Mouse (Mus musculus): ENCODE measurements around the gene Ugt1a5.
"Not testable (repeated sequence)": the region's sequence is repeated elsewhere in the genome, so short reads cannot be mapped to it uniquely, and the experiment has no call there.

Gene Ugt1a5

DNA sequence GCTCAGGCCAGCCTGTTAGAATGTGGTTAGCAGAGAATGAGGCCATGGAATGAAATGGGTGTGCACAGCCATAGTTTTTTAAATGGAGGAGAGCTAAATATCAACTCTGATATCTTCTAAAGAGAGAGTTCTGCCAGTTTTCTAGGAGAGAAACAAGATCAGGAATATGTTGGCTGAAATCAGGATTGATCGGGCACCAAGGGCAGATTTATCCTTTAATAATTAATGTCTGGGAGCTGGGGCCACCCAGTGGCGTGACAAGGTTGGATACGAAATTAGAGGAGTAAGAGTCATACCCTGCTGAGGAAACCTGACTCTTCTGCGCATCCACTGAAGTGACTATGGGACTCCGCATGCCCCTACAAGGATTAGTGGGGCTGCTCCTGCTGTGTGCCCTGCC is at the start of gene Ugt1a5:
TSS of gene Ugt1a5 (plus strand) at position 302 of the 400 bp plus-strand sequence.
- DNase-seq (ENCODE audit: low read depth), result no peak

DNA sequence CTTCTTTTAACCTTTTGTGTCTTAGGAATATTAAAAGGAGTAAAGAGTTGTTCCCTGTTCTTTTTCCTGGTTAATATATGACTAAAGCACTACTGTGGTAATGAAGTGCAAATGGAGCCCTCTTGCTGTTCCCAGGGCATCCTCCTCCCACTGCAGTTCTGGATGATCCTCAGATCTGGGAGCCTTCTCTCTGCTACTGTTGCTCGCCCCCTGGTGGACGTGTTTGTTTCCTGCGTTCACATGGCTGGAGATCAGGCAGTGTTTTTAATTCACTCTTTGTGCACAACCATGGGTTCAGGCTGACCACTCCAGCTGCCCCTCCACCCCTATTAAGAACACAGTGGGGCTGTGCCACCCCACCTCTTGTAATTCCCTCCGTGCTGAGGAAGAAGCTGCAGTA is 45.3 kb upstream of the Ugt1a5 start:
- peak; percentile 43 for DNase-seq (ENCODE audit: low read depth)

DNA sequence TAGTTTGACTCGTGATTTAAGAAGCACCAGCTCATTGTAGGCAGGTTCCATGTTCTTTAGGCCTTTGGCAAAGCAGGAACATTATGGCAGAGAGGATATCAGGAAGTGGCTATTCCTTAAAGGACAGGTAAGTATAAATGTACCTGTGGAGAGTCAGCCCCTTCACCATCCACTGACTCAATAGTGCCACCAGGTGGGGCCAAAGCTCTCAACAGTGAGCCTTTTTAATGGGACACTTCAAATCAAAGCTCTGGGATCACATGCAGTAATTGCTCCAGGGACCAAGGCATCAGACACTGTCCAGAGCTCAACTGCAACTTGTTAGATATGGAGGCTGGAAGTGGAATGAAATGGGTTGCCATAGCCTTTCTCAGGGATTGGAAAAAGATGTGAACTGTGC is 44.3 kb upstream of the Ugt1a5 start:
- peak; percentile 64 for DNase-seq (ENCODE audit: low read depth)

DNA sequence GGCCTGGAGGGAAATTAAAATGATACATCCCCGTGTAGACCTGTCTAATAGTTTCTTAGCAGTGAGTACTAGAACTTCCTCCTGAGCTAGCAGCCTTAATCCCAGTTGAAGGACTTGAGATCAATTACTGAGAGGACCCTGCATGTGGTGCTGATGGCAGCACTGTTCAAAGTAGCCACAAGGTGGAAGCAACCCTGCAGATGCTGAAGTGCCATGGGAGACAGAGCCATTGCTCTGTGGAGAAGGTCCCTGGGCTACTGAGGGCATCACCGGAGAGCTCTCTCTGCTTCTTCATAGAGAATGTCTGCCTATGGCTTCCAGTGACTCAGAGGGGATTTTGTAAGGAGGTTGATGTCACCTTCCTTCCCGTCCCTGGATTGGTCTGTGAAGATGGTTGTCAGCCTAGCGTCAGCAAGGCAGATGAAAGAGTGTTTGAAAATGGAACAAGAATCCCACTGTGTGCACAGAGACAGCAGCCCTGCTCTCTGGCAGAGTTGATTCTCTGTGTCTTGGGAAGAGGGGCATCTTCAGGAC is 39.9 kb upstream of the Ugt1a5 start:
- DNase-seq (ENCODE audit: low read depth), result not testable (repeated sequence)

DNA sequence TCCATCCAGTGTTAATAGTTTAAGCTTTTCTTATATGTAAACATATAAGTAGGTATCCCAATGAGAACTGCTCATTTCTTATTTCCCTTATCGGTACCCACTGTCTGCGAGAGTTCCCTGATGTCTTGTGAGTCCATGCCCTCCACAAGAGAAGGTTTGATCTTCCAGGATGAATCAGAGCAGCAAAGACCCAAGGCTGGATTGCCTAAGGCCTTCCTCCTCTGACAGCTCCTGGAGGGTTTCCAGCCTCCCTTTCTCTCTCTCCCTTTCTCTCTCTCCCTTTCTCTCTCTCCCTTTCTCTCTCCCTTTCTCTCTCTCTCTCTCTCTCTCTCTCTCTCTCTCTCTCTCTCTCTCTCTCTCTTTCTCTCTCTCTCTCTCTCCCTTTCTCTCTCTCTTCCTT is 36.7 kb upstream of the Ugt1a5 start:
- peak; percentile 72 for DNase-seq (ENCODE audit: low read depth)

DNA sequence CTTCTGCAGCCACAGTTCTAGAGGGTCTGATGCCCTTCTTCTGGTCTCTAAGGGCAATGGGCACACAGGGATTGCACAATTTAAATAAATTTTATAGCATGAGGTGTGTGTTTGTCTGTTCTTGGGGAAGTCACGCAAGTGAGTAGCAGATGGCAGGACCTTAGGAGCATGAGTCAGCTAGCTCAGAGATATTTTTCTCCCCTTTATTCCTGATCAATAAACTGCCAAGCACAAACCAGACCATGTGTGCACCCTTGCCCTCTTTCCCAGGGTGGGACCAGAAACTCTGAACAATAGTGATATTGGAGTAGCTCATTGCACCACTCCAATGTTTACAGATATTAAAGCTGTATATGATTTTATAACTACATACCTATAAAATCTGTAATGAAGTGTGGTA is 35.6 kb upstream of the Ugt1a5 start:
- DNase-seq (ENCODE audit: low read depth), result not testable (repeated sequence)

DNA sequence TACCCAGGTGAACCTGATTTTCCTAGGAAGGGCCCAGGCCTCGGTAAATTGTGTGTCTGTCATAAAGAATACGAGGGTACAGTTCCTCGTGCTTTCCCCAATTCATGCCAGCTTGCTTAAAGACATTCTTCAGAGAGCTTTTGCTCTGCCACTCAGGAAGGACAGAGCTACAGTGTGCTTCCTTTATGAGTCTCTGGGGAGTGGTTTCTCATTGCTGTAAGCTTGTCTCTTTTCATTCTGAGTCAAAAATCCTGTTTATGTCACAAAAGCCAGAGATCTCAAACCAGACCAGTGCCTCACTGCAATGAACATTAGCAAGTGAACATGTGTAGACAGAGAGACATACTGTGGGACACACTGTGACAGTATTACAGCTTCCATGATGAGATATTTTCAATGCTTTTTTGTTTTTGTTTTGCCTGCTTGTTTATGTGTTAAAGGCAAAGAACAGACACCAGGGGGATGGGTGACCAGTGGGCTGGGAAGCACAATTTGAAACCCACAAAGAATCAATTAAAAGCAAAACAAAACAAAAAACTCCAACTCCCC is 31.8 kb upstream of the Ugt1a5 start:
- peak; percentile 37 for DNase-seq (ENCODE audit: low read depth)

DNA sequence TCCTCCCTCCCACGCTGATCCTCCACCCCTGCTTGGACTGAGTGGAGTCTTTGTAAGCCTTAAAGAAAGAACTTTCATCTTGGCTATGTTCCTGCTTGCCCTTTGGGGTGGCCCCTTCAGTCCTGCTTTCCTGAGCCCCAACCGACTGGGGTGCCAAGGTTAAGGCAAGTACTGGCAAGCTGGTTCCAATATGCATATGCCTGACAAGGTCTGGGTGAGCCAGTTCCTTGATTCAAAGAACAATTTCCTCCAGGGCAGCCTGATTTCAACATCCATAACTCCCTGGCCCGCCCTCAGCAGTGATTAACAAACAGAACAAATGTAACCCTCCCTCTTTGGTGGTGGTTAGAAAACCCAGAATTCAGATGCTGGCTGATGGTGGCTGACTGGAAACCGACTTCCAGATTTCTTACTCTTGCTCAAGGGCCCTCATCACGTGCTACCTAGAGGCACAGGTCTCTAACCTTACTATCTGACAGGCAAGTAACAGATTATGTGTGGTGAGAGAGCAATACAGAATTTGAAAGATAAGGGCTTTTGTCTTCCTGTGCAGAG is 31.3 kb upstream of the Ugt1a5 start, which contains the start of gene Ugt1a6a:
TSS of gene Ugt1a6a (plus strand) at position 353 of the 555 bp plus-strand sequence.
- DNase-seq (ENCODE audit: low read depth), result peak; percentile 90

DNA sequence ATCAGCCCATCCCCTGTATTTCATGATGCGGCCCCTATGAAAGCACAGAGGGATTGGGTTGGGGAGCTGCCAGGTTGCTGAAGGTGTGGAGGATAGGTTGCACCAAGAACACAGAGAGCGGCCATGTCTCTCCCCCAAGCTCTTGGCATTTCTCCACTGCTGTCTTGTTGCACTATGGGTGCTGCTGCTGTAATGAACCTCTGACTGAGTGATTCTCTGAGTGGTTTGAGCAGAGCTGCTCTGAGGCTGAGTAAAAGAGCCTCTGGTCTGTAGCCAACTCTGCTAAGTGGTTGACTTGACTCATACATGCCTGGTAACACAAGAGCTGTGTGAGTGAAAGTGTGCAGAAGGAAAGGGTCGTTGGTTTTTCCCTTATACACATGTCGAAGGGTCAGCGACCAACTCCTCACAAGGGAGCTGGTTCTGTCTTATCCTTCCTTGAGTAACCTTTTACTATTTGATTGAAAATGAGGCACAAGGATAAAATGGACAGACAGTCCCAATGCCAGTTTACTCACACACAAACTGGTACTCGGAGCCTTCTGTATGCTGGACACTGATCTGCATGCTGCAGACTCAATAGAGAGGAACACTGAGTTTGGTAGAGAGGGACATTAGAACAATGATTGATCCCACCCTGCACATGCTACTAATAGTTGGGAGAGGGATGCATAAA is 30.4 kb upstream of the Ugt1a5 start:
- peak; percentile 86 for DNase-seq (ENCODE audit: low read depth)

DNA sequence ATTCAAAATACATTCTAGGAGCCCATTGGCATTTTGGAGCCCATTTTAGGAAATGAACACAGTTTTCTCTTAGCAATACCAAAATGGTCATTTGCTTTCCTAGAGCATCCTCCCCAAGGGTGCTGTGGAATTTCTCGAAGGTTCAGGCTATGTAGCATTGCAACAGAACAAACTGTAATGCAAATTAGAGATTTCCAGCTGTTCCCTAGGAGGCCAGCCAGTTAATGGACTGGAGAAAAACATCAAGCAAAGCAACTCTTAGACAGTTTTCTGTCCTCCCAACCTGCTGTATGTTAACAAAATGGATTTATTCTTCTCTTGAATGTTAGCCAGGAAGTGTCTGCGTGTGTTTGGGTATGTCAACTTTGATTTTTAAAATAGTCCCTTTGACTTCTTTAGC is 29.2 kb upstream of the Ugt1a5 start:
- peak; percentile 73 for DNase-seq (ENCODE audit: low read depth)

DNA sequence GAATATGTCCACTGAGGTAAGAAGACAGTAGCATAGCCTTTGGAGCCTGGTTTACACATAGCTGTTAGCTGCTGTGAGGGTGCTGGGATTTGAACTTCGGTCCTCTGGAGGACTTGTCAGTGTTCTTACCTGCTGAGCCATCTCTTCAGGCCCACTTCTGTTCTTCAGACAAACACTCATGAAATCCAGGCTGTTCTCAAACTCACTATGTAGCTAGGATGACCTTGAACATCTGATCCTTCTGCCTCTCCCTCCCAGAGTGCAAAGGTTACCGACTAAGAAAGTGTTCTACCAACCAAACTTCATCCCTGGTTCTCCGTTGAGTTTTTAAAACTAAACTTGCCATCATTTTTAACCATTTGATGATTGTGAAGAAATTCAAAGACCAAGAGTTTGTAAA is 28.5 kb upstream of the Ugt1a5 start:
- DNase-seq (ENCODE audit: low read depth), result no peak

DNA sequence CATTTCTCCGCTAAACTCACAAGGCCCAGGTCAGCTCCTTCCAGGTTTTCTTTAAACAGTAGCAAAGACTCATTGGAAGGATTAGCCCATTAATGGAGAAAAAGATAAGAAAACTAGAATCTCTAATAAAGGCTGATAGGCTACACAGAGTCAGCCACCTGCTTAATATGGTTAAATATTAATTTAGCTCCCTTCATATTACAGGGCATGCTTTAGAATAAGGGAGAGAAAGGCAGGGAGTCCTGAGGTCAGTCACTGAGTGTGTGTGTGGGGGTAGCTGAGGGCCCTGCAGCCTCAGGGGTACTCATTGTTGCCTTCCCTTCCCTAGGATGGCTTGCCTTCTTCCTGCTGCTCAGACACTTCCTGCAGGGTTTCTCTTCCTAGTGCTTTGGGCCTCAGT is 27.7 kb upstream of the Ugt1a5 start:
- no peak for DNase-seq (ENCODE audit: low read depth)

DNA sequence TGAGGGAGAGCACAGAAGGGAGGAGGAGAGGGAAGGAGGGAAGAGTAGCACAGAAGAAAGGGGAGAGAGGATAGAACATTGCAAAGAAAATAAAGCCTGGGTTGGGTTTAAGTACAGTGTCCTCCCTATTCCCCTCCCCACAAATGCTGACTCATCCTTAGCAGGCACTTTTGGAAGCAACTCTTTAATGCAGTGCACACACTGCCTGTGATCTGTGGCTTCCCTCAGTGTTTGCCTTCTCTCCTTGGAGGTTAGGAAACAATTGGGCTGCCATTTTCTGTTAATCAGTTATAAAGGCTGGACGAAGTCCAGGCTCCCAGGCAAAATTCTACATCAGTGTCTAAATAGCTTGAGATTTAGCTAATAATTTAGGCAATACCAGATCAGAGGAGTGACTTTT is 25.3 kb upstream of the Ugt1a5 start:
- peak; percentile 84 for DNase-seq (ENCODE audit: low read depth)

DNA sequence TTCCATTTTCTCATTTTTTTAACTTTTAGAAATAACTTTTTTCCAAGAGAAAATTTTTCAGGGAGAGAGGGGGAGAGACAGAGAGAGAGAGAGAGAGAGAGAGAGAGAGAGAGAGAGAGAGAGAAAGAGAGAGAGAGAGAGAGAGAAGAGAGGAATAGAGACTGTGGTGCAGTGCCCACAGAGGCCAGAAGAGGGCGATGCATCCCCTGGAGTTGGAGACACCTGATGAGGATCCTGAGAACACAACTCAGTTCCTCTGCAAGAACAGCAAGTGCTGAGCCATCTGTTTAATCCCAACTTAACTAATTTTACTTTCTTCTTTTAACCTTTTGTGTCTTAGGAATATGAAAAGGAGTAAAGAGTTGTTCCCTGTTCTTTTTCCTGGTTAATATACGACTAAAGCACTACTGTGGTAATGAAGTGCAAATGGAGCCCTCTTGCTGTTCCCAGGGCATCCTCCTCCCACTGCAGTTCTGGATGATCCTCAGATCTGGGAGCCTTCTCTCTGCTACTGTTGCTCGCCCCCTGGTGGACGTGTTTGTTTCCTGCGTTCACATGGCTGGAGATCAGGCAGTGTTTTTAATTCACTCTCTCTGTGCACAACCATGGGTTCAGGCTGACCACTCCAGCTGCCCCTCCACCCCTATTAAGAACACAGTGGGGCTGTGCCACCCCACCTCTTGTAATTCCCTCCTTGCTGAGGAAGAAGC is 21.7 kb upstream of the Ugt1a5 start:
- peak; percentile 79 for DNase-seq (ENCODE audit: low read depth)

DNA sequence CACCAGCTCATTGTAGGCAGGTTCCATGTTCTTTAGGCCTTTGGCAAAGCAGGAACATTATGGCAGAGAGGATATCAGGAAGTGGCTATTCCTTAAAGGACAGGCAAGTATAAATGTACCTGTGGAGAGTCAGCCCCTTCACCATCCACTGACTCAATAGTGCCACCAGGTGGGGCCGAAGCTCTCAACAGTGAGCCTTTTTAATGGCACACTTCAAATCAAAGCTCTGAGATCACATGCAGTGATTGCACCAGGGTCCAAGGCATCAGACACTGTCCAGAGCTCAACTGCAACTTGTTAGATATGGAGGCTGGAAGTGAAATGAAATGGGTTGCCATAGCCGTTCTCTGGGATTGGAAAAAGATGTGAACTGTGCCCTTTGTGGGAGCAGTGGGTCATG is 20.5 kb upstream of the Ugt1a5 start:
- DNase-seq (ENCODE audit: low read depth), result peak; percentile 71

DNA sequence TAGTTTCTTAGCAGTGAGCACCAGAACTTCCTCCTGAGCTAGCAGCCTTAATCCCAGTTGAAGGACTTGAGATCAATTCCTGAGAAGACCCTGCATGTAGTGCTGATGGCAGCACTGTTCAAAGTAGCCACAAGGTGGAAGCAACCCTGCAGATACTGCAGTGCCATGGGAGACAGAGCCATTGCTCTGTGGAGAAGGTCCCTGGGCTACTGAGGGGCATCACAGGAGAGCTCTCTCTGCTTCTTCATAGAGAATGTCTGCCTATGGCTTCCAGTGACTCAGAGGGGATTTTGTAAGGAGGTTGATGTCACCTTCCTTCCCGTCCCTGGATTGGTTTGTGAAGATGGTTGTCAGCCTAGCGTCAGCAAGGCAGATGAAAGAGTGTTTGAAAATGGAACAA is 15.7 kb upstream of the Ugt1a5 start:
- peak; percentile 54 for DNase-seq (ENCODE audit: low read depth)

DNA sequence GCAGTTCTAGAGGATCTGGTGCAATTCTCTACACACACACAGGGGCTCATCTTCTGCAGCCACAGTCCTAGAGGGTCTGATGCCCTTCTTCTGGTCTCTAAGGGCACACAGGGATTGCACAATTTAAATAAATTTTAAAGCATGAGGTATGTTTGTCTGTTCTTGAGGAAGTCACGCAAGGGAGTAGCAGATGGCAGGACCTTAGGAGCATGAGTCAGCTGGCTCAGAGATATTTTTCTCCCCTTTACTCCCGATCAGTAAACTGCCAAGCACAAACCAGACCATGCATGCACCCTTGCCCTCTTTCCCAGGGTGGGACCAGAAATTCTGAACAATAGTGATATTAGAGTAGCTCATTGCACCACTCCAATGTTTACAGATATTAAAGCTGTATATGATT is 7.4 kb upstream of the Ugt1a5 start:
- DNase-seq (ENCODE audit: low read depth), result no peak

DNA sequence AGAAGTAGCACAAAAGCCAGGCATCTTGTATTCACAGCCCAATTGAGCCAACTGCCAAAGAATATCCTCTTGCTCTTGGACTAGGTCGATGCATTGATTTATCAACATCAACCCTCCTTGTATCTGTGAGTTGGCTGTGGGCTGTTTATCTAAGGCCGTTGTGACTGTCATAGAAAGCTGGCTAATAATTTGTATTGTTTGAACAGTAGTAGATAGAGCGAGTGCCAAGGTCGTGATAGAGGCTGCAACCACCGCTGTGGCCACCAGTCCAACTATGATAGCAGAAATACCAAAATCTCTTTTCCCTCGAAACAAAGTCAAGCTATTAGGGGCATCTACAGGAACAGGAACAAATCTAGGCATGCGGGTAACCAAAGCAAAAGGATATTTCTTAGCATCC is 6.4 kb downstream of the Ugt1a5 start:
- not testable (repeated sequence) for DNase-seq (ENCODE audit: low read depth)

DNA sequence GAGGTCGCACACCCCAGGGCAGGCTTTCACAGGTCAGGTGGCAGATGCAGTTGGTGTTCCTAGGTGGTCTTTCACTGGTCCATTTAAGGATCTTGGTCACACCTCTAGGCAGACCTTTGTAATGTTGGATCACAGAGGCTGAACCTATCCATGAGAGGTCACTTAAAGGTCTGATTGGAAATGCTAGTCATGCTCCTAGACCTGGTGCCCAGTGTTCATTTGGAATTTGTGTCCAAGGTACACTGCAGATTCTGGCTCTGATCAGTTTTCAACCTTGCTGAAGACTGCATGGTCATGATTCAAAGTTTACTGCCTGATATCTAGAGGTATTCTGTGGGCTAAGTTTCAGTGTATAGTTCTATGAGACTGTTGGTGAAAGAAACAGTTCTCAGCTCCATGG is 13.8 kb downstream of the Ugt1a5 start:
- no peak for DNase-seq (ENCODE audit: low read depth)

DNA sequence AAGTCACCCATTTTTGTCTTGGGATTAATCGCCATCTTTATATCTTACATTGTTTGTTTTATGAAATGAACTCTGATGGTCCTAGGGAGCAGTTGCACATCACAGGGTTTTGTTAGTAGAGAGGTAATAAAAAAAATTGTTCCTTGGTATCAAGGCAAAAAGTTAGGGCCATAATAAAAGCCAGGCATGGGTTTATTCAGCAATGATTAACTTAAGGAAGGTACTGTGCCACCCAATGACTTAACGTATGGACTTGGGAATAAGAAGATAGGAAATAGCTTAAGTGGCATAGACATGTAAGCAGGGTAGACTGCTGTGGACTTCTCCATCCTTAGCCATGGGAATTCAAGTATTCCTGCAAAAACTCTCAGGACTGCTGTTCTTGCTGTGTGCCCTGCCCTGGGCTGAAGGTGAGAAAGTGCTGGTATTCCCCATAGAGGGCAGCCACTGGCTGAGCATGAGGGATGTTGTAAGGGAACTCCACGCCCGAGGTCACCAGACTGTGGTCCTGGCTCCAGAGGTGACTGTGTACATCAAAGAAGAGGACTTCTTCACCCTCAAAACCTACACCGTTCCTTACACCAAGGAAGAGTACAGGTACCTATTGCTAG is 20.6 kb downstream of the Ugt1a5 start:
- no peak for DNase-seq (ENCODE audit: low read depth)

DNA sequence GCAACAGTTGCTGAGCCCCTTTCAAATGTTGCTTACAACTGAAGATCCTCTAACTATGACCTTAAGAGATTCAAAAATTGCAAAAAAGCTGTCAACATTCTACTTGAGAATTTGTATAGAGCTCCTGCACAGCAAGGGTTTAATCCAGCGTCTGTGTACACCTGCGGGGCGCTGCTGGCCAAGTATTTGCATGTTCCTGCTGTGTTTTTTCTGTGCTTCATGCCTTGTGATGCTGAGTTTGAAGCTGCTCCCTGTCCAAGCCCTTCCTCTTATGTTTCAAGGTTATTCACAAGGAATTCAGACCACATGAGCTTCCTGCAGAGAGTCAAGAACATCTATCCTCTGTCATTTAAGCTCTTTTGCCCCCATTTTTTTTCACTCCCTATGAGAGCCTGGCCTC is 26.3 kb downstream of the Ugt1a5 start:
- DNase-seq (ENCODE audit: low read depth), result no peak

DNA sequence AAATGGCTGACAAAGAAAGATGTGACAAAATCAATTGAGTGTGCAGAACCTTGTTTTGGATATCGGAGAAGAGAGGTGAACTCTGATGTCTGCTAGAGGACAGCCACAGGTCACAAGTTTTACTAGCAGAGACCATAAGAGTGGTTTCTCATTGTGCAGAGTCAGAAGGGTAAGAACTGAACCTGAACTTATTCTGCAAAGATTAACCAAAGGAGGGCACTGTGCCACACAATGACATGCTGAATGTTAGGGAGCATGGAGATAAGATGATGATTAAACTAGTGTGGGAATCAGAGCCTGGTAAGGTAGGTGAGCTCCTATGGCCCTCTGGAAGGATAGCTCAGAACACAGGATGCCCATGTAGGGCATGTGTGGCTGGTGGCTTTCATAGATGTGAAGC is 29.9 kb downstream of the Ugt1a5 start:
- DNase-seq (ENCODE audit: low read depth), result no peak

All from NIH3T3 (cell line).